Mouse (Mus musculus) erythroid progenitor cell, adult 5-6 weeks (primary cell): ENCODE results near the gene Echdc1. TPM values are rescaled to one million over a fixed set of nuclear protein-coding genes. Genes with fewer than 3 reads are reported as not detected.

Experiments
- total RNA-seq, 2 experiments: library from RNA; stranded (forward) in 1 of 2; stranded (reverse) in 1 of 2; fragments of 150-400 nt in 1 of 2; fragments of 186-747, 209-891 nt in 1 of 2; gene quantifications; 2 replicates each; pipeline versions ENCODE4 v1.2.3 to v1.2.4; 2015 to 2017; ENCODE audit warnings: low replicate concordance in 2 of 2

Echdc1 gene
- total RNA-seq, 2 experiments from 2014 or later, result 7.0 to 8.8 TPM

Other genes starting within 250 kb of the Echdc1 start
- not detected in 2 replicates for gene Soga3, start 169.3 kb upstream of the Echdc1 start, total RNA-seq (2015; ENCODE audit: low replicate concordance)
- gene Soga3, start 169.3 kb upstream of the Echdc1 start, total RNA-seq (2017; ENCODE audit: low replicate concordance), result not detected in 2 replicates
- not detected in 2 replicates for gene Gm49353, start 114.2 kb upstream of the Echdc1 start, total RNA-seq (2015; ENCODE audit: low replicate concordance)
- gene Gm49353, start 114.2 kb upstream of the Echdc1 start, total RNA-seq (2017; ENCODE audit: low replicate concordance), result not detected in 2 replicates
- gene 9330159F19Rik, start 101.6 kb upstream of the Echdc1 start, total RNA-seq (2015; ENCODE audit: low replicate concordance), result not detected in 2 replicates
- not detected in 2 replicates for gene 9330159F19Rik, start 101.6 kb upstream of the Echdc1 start, total RNA-seq (2017; ENCODE audit: low replicate concordance)
- 14.1 and 22.2 TPM in 2 replicates for gene Rnf146, start 49.3 kb downstream of the Echdc1 start, total RNA-seq (2015; ENCODE audit: low replicate concordance)
- gene Rnf146, start 49.3 kb downstream of the Echdc1 start, total RNA-seq (2017; ENCODE audit: low replicate concordance), result 23.5 and 32.1 TPM in 2 replicates
- not detected in 2 replicates for gene Rspo3, start 222.7 kb downstream of the Echdc1 start, total RNA-seq (2015; ENCODE audit: low replicate concordance)
- gene Rspo3, start 222.7 kb downstream of the Echdc1 start, total RNA-seq (2017; ENCODE audit: low replicate concordance), result not detected in 2 replicates